Mouse (Mus musculus): ENCODE results near the gene Shank3.

Shank3 gene

DNA sequence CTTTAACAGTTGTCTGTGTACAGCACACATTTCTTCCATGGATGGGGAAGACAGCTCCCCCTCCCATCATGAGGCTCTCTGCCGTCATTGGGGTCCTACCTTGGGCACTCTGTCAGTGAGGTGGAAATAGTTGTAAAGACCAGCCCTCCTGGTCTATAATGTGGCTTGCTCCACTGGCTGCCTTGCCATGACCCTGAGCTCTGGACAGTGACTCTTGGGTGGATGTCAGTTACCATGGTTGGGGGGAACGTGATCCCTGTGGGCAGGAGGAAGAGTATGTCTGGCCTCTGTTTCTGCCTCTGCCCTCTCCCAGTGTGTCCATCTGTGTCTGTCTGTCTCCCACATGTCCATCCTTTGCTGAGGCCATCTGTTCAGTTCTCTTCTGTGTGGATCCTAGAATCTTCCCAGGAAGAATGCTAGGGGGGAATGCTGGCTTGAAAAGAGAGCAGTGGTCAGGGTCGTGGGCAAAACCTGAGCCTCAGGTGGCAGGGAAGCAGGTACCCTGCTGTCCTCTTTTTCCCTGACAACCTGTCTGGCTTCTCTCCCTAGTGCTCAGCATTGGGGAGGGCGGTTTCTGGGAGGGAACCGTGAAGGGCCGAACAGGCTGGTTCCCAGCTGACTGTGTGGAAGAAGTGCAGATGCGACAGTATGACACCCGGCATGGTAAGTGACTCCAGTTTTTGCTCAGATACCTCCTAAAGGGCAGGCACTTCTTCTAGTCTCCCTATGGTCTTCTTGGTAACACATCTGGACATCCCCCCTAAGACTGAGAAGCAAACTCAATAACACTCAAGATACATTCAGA is 25.4 kb downstream of the Shank3 start:
- CTCF ChIA-PET, result no interaction called here

GRCm38 (mm10) chr15:89525464-89525863 is 26.0 kb downstream of the Shank3 start:
- CTCF ChIA-PET, result no interaction called here

- CTCF ChIA-PET, result no interaction called here
Observed at GRCm38 (mm10) chr15:89525896-89526295, 26.5 kb downstream of the Shank3 start.

GRCm38 (mm10) chr15:89526776-89527325 is 27.4 kb downstream of the Shank3 start:
- CTCF ChIA-PET, result no interaction called here

GRCm38 (mm10) chr15:89527466-89527865 is 28.0 kb downstream of the Shank3 start:
- CTCF ChIA-PET, result no interaction called here

DNA sequence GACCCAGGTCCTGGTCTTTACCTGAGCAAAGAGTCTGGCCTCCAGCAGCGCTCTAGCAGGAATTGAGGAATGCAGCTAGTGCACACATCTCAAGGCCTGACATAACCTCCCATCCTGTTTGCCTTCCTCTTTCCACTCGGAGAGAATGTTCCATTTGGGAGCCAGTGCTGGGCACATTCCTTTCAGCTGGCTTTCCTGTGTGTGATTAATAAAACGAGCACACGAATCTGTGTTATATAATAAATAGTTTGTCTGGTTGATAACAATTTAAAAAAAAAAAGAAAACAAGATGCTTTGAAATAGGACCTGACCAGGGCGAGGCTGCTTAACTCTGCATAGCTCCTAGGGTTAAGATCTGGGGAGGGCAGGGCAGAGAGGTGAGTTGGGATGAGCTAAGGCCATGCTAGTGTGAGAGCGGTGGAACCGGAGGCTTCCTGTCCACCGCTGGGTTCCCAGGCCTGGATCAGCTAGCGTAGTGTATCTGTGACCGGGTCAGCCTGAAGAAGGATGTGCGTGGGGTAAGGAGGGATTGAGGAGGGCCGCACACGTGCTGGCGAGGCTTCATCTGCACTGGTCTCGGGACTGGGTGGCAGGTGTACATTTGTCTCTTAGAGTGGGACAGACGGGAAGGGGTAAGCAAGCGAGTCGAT is 28.9 kb downstream of the Shank3 start:
- CTCF ChIA-PET, result interaction anchor here (0.6 kb wide), 1 partner anchor 15 kb away, joined by 6 read pairs; no protein-coding TSS in a partner anchor

- CTCF ChIA-PET, result interaction anchor here (0.6 kb wide), 1 partner anchor 16 kb away, joined by 6 read pairs; no protein-coding TSS in a partner anchor
Observed at GRCm38 (mm10) chr15:89528923-89529322, 29.5 kb downstream of the Shank3 start.

- CTCF ChIA-PET, result interaction anchor here (0.6 kb wide), 1 partner anchor 46 kb away, joined by 5 read pairs; no protein-coding TSS in a partner anchor
Observed at GRCm38 (mm10) chr15:89530336-89530735, 30.9 kb downstream of the Shank3 start.

DNA sequence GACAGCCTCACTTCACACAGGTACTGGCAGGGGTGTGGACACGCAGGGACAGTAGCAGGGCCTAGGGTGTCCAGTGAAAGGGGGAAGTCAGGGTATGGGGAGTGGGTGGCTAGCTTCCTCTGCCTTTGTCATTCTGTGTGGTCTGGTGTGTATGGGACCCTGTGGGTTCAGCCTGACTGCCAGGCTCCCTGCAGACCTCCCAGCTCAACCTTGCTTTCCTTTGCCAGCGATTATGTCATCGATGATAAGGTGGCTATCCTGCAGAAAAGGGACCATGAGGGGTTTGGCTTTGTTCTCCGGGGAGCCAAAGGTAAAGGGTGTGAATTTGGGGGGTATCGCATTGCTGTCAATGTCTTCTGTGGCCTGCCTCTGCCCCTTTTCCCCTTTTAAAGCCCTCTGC is 32.0 kb downstream of the Shank3 start:
- CTCF ChIA-PET, result no interaction called here

DNA sequence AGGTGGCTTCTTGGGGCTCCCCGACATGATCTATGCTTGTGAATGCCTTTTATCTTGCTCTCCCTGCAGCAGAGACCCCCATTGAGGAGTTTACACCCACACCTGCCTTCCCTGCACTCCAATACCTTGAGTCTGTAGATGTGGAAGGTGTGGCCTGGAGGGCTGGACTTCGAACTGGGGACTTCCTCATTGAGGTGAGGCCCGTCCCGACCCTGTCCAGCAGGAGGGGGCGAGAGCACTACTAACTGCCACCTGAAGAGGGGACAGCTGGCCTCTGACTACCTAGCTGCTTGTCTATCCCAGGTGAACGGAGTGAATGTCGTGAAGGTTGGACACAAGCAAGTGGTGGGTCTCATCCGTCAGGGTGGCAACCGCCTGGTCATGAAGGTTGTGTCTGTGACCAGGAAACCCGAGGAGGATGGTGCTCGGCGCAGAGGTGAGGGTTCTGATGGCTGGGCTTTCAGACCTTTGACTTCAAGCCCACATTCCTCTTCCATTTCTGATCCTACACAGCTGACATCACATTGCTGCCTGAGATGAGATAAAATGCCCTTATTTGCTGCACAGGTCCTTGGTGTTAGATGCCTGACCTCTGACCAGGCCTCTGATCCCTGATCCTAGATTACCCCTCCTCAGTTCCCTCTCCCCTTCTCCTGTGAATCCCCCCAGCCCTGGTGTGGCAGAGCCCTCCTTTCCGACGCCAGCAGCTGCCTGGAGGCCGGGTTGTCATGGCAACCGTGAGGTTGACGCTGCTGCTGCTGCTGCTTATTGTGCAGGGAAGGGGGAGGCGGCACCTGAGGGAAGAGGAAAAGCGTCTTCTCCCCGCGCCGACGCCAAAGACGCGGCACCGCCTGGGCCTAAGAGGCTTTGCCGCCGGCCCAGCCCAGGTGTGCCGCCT is 32.9 kb downstream of the Shank3 start:
- CTCF ChIA-PET, result no interaction called here

DNA sequence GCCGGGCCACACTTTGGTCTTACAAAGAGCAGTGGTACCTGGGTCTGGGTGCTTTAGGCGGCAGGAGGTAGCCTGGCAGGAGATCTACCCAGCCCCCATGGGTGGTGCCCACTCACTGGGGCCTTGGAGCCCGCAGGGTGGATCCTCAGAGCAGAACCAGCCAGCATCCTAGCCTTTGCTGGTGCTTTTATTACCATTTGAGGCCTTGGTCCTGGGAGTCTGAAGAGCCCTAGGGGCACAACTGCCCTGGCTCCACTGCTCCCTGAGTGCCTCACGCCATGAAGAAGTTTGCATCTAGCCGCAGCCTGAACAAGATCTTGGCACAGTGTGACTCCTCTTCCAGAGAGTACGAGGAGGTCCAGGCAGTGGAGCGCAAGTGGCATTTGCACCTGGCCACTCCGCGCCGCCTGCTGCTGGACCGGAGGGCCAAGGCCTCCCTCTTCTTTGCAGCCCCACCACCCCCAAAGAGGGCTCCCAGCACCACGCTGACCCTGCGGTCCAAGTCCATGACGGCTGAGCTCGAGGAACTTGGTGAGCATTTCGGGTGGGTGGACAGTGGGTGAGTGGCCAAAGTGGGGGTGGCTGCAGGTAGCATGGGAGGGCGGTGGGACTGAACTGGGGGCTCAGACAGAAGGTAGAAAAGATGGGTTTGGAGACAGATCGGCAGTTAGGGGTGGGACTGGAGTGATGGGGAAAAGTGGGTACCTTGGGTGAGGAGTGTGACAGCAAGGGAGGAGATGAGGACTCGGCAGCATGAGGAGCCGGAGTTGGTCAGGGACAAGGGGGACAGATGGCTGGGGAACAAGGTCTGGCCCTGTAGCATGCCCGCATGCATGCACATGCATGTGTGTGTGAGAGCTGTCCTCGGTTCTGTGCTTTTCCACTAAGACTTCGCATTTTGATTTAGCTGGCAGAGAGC is 33.8 kb downstream of the Shank3 start:
- CTCF ChIA-PET, result no interaction called here

DNA sequence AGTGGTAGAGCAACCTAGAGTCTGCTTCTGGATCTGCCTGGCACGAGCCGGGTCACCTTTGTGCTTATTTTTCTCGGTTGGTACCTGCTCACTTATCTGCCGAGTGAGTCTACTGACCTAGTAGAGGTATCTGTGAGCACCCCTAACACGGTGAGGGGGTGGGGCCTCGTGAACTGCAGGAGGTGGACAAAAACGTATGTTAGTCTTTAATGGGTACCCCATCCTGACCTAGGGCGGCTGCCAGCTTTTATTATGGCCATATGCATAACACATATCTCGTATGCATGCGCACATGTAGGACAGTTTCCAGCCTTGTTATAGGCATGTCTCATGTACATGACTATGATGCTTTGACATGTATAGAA is 34.4 kb downstream of the Shank3 start:
- CTCF ChIA-PET, result no interaction called here

GRCm38 (mm10) chr15:89544171-89544570 is 44.7 kb downstream of the Shank3 start:
- CTCF ChIA-PET, result no interaction called here

- CTCF ChIA-PET, result no interaction called here
Observed at GRCm38 (mm10) chr15:89547321-89547720, 47.9 kb downstream of the Shank3 start.

GRCm38 (mm10) chr15:89547824-89548601 is 48.6 kb downstream of the Shank3 start:
- CTCF ChIA-PET, result no interaction called here

GRCm38 (mm10) chr15:89548837-89549236 is 49.4 kb downstream of the Shank3 start:
- CTCF ChIA-PET, result no interaction called here

DNA sequence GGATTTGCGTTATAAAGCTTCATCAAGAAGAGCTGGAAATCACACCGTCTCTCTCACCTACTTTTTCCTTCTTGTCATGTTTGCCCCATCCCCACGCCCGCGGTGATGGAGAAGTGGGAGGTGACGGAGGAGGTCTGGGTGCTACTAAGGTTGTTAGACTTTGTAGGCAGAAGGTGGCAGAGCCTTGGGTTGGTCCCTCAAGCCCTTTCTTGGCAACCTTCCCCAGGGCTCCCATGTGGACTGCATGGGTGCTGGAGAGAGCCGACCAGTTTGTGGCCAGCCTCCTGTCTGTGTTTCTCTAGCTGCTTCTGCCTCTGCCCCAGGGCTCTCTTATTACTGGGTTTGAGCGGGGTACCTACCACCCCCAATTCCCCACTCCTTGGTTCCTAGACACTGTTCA is 51.1 kb downstream of the Shank3 start:
- CTCF ChIA-PET, result no interaction called here

DNA sequence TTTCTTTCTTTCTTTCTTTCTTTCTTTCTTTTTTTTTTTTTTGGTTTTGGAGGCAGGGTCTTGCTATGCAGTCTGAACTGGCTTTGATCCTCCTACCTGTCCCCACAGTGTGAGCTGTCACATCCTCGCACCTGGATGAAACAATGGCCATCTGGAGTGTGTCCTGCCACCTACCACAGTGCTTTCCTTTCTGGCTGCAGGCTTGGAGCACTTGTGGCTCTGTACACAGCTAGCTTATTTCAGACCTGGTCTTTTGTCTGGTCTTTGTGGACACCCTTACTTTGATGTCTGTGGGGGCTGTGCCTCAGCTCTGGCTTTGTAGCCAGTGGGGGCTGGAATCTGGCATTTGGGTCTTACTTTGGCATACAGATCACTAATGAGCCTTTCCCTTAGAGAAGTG is 52.3 kb downstream of the Shank3 start:
- CTCF ChIA-PET, result no interaction called here

GRCm38 (mm10) chr15:89555591-89555990 is 56.2 kb downstream of the Shank3 start:
- CTCF ChIA-PET, result no interaction called here
